Mouse (Mus musculus) adrenal gland, postnatal 25 days (tissue): ENCODE measurements at regions not wholly inside any gene's neighbourhood (a gene's known extent, or its start where the extent isn't known, plus 50 kb on each side); places are given as distances from the start of the nearest gene placed in this dataset.

Experiments used
- DNase-seq: peaks from one replicate; pipeline ENCODE4 v3.0.0; 2021; ENCODE audit warnings: mixed read lengths

GRCm38 (mm10) chr14:62188147-62188885, 104.1 kb upstream of the Rnaseh2b start:
- DNase-seq = no peak

GRCm38 (mm10) chr14:62191624-62192023, 100.8 kb upstream of the Rnaseh2b start:
- DNase-seq = no peak

- DNase-seq = no peak
These were observed 99.6 kb upstream of the Rnaseh2b start for GRCm38 (mm10) chr14:62192814-62193213.

GRCm38 (mm10) chr14:62193371-62193770, 99.0 kb upstream of the Rnaseh2b start:
- no peak for DNase-seq

- DNase-seq = no peak
These were observed 95.6 kb upstream of the Rnaseh2b start for GRCm38 (mm10) chr14:62196776-62197175.

- no peak for DNase-seq
These were observed 93.8 kb upstream of the Rnaseh2b start for GRCm38 (mm10) chr14:62198476-62199190.

GRCm38 (mm10) chr14:62215071-62215470, 77.3 kb upstream of the Rnaseh2b start:
- no peak for DNase-seq

- no peak for DNase-seq
These were observed 75.4 kb upstream of the Rnaseh2b start for GRCm38 (mm10) chr14:62216995-62217394.

- no peak for DNase-seq
These were observed 74.4 kb upstream of the Rnaseh2b start for GRCm38 (mm10) chr14:62217971-62218370.

GRCm38 (mm10) chr14:62218716-62219115, 73.7 kb upstream of the Rnaseh2b start:
- DNase-seq = no peak

- no peak for DNase-seq
These were observed 71.6 kb upstream of the Rnaseh2b start for GRCm38 (mm10) chr14:62220770-62221169.
